Mouse (Mus musculus): ENCODE measurements around the gene Wfdc5.
A peak's percentile ranks its signal among the peaks of the same experiment; 100 is the strongest.

Gene Wfdc5

DNA sequence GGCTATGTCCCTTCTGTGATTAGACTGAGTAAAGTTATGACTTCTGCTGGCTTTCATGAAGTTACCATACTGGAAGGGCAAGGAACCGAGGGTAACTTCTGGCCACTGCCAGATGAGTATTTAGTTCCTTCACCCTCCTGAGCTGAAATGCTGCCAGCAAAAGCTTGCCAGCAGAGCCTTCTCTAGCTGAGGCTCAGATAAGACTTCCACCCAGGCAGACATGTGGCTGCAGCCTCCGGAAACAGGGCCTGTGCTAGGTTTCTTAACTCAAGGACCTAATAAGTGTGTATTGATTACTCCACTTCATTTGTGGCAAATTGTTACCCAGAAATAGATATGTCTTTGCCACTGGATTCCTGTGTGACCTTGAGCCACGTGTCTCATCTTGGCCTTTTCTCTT lies 9.1 kb downstream of the Wfdc5 start:
- DNase-seq, result no peak

DNA sequence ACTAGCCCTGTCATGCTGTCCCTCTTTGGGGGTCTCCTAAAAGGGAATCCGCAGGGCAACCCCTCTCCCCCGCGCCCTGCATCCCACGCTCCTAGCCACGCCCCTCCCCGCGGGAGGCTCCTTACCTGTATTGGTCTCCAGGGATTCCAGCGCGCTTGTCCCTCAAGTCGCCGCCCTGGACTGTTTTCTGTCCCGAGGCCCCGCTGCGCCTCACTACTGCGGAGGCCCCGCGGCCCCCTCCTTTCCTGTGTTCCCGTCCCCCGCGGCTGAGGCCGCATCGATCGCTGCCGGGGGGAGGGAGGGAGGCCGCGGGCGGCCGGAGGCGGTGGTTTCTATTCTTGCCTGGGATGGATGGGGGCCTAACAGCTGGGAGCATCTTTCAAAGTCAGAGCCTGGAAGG lies 11.6 kb downstream of the Wfdc5 start, which contains the start of gene Kcns1:
Gene Kcns1 (minus strand): TSS at position 212 of the 400 bp plus-strand sequence.
- no peak for DNase-seq

DNA sequence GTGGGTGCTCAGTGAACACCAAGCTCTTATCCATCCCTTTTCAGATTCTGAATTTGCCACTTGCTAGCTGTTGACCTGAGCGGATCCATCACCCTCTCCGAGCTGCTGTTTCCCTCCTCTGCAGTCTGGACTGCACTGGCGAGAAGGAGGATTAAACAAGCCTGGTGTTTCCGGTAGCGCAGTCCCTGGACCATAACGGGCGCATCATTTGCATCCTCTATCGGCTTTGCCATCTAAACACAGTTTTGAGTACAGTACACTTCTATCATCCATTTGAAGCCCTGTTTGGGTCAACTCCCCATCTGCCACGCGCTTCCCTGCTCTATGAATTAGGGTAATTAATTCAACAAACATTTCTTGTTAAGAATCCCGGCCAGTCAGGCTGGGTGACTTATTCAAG lies 12.2 kb downstream of the Wfdc5 start:
- DNase-seq, result no peak

DNA sequence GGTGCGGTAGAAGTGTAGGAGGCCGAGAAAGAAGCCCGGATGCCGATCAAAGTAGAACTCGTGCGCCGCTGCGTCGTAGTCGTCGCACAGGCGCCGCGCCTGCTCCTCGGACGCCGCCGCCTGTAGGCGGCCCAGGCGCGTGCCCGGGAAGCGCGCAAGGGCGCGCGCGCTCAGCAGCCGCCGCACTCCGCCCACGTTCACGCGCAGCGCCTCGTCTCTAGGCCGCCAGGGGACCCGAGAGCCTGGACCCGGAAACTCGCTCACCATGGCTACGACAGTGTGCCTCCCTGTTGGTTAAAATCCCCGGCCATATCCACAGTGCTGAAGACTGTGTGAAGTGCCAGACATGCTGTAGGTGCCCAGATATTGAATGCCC lies 14.0 kb downstream of the Wfdc5 start:
- DNase-seq, result no peak

DNA sequence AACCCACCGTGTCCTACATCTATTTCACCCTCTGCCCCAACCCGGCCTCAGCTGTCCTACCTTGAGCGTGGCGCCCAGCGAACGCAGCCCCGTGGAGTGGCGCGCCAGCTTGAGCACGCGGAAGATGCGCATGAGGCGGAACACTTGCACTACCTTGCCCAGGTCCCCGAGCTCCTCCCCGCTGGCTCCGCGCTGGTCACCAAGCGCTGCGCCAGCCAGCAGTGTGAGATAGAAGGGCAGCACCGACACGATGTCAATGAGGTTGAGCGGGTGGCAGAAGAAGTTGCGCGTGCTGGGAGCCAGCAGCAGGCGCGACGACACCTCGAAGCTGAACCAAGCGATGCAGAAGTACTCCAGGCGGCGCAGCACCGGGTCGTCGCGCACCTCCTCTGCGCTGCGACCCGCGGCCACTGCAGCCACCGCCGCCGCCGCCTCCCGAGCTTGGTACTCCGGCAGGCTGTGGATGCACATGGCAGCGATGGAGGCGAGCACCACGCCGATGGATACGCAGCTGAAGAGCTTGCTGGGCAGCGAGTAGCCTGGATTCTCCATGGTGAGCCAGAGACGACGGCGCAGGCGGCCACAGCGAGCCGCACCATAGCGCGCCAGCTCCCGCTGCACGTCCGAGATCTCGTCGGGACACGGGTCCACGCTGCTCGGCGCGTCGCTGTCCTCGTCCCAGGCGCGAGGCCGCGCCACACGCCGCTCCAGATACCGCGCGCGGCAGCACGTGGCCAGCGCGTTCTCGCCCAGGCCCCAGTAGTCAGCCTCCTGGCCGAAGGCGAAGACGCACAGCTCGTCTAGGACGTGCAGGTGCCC lies 14.6 kb downstream of the Wfdc5 start:
- DNase-seq, result no peak

DNA sequence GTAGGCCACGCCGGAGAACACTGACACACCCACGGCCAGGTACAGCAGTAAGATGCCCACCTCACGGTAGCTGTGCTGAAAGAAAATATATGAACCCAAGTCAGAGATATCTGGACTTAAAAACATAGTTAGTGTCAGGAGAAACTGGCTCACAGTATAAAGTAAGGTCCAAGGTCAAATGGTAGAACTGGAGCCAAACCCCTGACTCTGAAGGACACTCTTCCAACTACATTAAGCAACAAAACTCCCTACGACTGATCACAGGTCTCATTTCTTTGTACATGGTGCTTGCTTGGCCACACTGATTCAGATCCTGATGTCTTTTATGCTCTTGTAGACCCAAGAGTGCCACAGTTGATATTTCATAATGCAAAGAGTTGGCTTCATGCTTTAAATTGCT lies 17.6 kb downstream of the Wfdc5 start:
- no peak for DNase-seq

DNA sequence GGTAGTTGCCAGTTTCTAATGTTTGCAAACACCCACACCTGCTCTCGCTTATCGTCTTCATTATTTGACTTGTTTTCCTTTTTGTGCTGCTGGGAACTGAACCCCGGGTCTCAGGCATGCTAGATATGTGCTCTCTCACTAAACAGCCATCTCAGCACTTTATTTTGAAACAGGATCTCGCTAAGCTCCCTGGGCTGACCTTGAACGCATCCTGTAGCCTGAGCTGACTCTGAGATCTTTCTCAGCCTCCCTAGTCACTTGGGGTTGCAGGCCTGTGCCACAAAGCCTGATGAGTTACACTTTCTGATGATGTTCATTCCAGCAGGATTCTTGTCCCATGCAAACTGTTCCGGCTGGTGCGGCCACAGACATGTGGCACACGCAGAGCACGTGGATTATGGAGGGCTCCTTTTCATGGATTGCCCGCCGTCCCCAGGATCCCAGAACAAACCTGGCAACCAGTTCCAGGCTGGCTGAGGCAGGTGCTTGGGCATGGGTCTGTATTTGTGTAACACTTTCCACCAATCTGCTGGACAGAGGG lies 21.0 kb downstream of the Wfdc5 start:
- DNase-seq, result no peak

DNA sequence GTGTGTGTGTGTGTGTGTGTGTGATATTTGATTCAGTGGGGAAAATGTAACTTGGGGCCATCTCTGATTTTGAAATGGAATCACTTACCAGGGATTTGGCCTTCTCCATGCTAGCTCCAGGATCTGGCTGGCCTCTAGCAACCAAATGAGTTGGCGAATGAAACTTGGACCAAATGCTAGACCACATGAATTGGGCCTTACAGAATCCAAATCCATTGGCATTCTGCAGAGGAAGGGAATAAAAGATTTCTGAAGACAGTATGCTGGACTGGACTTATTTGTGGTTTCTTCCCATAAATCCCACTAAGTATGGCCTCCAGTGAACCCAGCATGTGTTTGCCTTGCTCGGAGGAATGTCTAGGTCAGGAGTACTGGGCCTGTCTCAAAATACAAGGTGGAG lies 23.7 kb downstream of the Wfdc5 start:
- DNase-seq, result no peak

DNA sequence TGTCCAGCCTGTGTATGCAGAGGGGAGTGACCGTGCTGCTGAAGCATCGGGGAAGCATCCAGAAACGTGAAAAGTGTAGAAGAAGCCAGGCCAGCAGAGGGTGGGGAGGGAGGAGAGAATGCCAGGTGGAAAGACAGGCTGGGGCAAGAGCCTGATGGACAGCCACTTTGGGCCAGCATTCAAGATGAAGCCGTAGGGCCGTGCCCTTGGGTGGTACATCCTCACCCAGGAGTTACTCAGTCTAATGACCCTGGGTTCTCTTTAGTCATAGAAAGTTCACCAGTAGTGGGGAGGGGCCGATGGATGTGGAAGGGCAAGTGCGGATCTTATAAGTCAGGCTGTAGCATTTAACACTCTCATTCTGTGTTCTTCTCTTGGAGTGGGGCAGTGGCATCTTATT lies 26.4 kb downstream of the Wfdc5 start:
- DNase-seq, result no peak

DNA sequence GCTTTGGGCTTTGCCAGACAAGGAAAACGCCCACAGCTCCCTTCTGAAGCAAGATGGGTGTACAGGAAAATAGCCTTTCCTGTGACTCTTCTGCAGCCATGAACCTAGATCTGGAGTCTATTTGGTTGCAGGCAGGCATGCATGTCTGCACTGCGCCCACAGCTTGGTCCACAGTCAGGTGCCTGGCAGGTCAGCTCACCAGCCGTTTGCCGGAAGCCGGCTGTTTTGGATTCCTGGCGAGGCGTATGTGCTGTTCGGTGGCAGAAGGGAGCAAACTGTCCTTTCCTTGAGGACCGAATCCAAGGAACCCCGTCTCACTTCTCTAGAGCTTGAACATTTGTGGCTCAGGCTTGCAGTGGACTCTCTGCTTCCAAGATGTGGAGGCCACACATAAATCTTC lies 28.5 kb downstream of the Wfdc5 start:
- no peak for DNase-seq

DNA sequence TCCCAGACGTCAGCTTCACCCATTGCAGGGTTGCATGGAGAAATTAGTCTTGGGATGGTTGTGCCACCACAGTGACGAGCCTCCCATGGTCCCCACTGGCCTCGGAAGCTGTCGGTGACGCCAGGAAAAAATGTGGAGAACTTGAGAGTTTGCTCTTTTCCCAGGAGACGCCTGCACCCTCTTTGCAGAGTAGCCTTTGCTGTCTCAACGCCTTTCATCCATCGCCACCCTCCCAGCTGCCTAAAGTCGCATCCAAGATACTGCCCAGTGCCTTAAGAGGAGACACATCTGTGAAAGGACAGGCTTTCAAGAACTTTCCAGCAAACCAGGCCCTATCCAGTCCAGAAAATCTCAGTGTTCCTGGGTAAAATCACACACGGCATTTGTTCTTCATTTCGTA lies 30.2 kb downstream of the Wfdc5 start:
- DNase-seq, result no peak

DNA sequence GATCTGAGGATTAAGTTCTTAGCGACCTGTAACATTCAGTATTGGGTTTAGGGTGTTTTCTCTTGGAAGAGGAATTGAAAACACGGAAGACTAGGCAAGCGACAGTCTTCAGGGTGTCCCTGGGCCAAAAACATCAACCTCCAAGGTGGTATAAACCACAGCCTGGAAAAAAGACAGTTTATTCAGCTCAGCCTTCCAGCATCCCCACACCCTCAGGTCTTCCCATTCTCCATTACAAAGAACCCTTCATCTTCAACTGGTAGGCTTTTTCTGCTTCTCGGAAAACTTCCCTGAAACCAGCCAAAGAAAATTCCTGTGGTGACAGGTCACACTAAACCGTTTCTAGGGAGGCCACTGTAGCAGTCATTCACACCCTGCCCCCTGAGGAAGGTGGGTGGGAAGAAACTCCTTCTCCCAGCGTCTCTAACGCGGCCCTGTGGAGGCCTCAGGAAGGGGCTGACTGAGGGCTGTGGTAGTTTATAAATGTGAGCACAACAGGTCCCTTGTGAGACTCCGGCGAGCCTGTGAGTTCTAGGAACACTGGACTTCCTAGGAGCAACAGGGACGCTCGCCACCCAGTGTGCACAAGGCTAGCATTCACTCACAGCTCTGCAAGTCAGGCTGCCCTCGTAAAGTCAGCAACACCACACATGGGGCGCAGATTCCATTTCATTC lies 32.3 kb downstream of the Wfdc5 start:
- no peak for DNase-seq

DNA sequence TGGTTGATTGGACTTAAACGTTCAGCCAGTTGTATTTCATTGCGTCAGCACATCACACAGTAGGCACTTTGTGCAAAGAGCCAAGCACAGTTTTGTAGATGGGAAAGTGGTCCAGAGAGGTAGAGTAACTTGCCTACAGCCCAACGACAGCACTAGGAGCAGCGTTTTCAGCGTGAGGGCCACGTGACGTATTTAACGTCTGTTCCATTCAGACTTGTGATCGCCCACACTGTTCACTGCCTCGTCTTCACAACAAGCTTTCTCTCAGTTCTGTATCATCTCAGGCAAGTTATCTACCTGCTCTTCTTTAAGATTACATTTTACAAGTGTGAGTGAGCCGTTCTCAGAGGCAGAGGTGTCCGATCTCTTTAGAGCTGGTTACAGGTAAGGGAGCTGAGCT lies 36.0 kb downstream of the Wfdc5 start:
- no peak for DNase-seq

DNA sequence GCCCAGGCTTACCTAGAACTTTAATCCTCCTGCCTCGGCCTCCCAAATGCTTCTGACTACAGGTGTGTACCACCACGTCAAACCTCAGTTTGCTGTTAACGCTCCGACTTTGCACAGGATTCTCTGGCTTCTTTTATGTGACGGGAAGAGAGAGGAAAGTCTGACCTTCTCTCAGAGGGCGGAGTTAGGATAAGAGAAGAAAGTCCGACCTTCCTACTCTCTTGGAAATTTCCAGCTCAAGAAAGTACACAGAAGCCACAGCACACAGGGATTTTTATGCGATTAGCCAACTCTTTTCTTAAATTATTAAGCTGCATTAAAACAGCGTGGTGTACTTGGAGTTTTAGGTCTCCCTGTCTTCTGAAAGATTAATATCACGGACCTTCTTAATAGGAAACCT lies 38.0 kb downstream of the Wfdc5 start:
- peak; percentile 14 to 26 for DNase-seq

DNA sequence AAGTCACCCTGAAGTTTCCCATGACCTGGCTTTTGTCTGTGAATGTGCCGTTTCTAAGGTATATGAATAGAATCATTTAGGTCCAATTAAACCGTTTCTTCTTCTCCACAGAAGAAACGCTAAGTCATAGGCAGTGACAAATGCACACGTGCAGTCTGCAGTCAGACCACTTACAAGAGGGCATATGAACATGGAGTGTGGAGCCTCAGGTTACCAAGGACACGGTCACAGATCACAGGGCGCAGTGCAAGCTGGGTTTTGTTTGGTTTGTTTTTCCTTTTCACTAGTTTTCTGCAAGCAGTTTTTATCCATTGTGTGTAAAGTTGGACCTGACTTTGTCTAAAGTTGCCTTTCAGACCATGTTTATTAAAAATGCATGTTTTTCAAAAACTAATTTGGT lies 38.5 kb downstream of the Wfdc5 start:
- DNase-seq, result peak in 1 of 2 experiments; percentile 38

DNA sequence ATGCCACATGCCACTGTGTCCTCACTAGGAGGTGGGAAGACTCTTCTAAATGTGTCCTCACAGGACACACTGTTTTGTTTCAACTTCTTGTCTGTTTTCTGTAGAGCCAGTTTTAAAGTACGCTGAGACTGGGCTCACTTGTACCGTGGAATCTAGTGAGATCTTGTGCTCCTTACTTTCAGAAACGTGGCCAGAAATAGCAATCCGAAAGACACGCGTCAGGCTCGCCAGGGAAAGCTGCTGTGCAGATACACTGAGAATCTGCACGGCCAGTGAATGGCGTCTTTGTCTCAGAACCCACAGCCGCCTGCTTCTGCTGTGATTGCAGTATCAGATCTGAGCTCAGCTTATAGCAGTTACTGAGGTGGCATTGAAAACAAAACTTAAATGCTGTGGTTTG lies 40.5 kb downstream of the Wfdc5 start:
- DNase-seq, result no peak

DNA sequence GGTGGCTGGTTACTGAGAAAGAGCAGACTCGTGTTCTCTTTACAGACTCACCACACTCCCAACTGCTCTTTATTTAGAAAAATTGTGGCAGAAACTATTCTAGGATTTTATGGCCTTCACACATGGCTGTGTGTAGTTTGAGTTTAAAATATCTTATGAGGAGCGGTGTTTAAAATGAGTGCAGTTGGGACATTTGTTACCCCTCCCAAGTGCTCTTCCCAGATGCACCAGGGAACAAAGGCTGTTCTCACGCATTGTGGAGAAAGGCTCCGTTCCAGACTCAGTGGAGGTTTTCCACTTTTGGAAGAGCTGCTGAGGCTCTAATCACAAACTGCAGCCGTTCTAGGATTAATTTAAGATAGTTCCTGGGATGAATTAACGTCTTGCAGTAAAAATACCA lies 44.8 kb downstream of the Wfdc5 start:
- DNase-seq, result no peak

DNA sequence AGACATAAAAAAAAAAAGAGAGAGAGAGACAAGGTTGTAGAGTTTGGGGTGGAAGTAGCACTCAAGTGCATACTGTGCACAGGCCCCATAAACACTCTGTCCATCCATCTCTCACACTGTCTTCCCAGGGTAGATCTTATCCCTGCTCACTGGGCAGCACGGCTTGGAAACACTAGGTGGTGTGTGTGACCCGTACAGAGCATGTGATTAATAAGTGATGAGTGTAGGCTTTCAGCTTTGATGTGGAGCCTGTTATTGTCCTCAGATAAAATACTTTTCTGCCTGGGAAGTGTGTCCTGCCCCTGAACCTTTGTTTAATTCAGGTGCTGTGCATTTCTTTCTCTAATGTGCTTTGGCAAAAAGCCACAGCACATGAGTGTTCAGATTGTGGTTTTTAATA lies 46.1 kb downstream of the Wfdc5 start:
- DNase-seq, result no peak

DNA sequence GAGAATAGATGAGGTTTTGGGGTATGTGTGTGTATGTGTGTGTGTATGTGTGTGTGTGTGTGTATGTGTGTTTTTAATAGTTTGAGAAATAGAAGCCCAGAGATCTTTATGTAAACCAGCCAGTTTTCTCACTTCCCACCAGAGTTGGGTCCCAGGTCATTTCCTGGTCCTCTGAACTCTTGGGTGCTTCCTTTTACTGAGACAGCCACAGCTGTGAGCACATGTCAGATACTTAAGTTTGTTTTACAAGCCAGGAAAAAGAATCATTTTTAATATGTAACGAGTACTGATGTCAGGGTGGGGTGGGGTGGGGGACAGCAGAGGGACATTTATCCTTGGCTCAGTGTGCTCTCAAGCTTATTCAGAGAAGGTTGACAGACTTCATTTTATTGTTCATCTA lies 47.2 kb downstream of the Wfdc5 start:
- no peak for DNase-seq

DNA sequence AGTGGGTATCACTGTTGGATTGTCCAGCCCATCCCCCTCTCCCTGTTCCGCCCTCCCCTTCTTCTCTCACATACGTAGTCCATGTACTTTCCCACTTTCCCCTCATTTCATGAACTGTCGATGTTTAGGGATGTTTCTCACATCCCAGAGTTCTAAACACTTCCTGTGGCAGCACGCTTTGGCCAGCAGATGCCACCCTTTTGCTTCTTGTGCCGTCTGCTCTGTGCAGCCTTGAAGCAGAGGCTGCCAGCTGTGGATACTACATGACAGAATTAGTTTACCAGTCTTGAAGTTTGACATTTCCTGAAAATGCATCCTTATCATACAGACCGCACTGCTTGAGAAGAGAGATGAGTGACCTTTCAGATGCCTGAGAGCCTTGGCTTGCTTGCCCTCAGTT lies 48.0 kb downstream of the Wfdc5 start:
- DNase-seq, result peak; percentile 21 to 30

DNA sequence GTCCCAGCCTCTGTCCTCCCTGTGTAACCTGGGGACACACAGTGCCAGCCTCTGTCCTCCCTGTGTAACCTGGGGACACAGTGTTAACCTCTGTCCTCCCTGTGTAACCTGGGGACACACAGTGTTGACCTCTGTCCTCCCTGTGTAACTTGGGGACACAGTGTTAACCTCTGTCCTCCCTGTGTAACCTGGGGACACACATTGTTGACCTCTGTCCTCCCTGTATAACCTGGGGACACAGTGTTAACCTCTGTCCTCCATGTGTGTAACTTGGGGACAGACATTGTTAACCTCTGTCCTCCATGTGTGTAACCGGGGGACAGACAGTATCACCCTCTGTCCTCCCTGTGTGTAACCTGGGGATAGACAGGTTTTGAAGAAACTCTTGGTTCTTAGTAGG lies 51.0 kb downstream of the Wfdc5 start:
- DNase-seq, result no peak

DNA sequence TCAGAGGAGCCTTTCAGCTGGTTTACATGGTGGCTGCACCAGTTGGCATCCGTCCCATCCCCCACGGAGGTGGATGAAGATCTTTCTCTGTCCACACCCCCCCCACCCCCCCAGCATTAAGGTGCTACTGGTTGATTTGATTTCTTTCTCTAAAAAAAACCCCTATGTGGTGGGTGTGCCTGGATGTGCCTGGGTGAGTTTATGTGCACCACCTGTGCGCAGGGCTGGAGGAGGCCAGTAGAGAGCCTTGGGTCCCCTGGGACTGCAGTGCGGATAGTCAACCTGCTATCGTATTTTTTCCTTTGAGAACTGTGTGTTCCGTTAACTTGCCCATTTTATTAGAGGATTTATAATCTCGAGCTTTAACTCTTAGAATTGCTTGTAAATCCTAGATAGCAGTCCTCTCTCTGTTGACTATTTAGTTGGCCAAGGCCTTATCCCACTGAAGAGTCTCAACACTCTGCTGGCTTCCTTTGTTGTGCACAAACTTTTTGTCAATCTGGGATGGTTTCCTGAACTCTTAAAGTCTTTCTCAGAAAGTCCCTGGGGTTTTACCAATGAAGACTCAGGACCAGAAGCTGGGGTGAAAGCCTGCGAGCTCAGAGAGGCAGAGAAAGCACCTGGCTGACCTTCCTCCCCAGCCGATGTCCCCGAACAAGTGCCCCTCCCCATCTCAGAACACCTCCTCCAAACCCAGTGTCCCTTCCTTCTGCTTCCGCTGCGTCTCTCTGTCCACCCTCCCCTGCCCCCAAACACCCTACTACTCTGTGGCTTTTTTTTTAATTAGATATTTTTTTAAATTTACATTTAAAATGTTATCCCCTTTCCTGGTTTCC lies 53.7 kb downstream of the Wfdc5 start:
- DNase-seq, result no peak

DNA sequence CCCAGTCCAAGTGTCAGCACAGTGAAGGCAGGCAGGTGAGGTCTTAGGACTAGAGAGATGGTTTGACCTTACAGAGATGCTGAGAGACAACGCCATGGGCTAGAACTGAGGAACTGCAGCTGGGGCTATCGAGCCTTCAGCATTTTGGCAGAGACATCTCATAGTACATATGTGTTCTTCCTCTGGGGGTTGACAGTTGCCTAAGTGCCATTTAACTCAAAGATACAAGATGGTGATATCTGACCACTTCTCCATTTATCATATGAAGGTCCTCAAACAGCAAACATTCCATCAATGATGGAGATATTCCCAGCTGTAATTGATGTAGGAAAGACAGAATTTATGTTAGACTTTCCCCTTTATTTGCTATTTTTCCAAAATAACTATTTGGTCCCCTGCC lies 55.2 kb downstream of the Wfdc5 start:
- no peak for DNase-seq

Data from kidney, adult 8-10 months (tissue).